29 mouse cellular contexts compared by ENCODE assay signal in genomic region chr14:62258125-62258524, GRCm38 (mm10). TPM values are rescaled to one million over a fixed set of nuclear protein-coding genes. Genes with fewer than 3 reads are reported as not detected.
DNase-seq lines count a peak whose midpoint lies in the region; ATAC-seq and TF ChIP-seq lines count a peak whose summit lies in the region.
"Had no signal": no experiment of that assay in that cellular context is flagged by ENCODE, and none has a peak within 500 bp of the region (broad histone marks: within the 10 kb centered on the region; RNA-seq: fewer than 3 reads in every experiment).

No protein-coding gene starts in this region.

- no peaks in the 10 kb centered on the region for H3K27me3 ChIP-seq in heart, embryonic 13.5 days (replicated peaks)
- H3K27me3 ChIP-seq in heart, embryonic 16.5 days (ENCODE audit: control insufficient read depth, insufficient read depth, low read length): no peaks in the 10 kb centered on the region
- H3K27me3 ChIP-seq in testis, adult 2 months (ENCODE audit: control insufficient read depth, insufficient read depth, low read length): no peaks in the 10 kb centered on the region
- H3K27me3 ChIP-seq: embryonic facial prominence, embryonic 13.5 days; forebrain, embryonic 12.5 days; forebrain, embryonic 15.5 days; hindbrain, embryonic 13.5 days; intestine, embryonic 15.5 days had no signal

- intact Hi-C loops in heart, postnatal 14 days (cut with DNase I): loop anchor here (10.0 kb wide), 1 partner anchor 913 kb away; no protein-coding TSS in a partner anchor
- intact Hi-C loops in heart, postnatal 36 days (cut with DNase I): loop anchor here (10.0 kb wide), 1 partner anchor 903 kb away; no protein-coding TSS in a partner anchor

- ATAC-seq in heart, embryonic 13.5 days (ENCODE audit: extremely low read depth, insufficient number of reproducible peaks, low FRiP score, low TSS enrichment): no peak
- peak; percentile 70 for ATAC-seq in heart, embryonic 16.5 days (replicated peaks; ENCODE audit: extremely low read depth, insufficient read depth, low FRiP score)
- ATAC-seq: activated CD4-positive, CD25-positive, alpha-beta regulatory T cell, adult 4 months; forebrain, embryonic 15.5 days; hindbrain, embryonic 16.5 days; intestine, embryonic 15.5 days had no signal

- TF ChIP-seq POLR2A in testis, adult 2 months (IDR thresholded peaks at IDR 0.05; ENCODE audit: control insufficient read depth, low read depth, low read length): no peak

- no peak overlapping the region for H3K9ac ChIP-seq in heart, embryonic 13.5 days
- H3K9ac ChIP-seq in heart, embryonic 16.5 days (ENCODE audit: low read length): no peak overlapping the region
- H3K9ac ChIP-seq: embryonic facial prominence, embryonic 13.5 days; forebrain, embryonic 12.5 days; forebrain, embryonic 15.5 days; hindbrain, embryonic 13.5 days; intestine, embryonic 15.5 days had no signal

- H3K9me3 ChIP-seq in heart, embryonic 13.5 days: no peaks in the 10 kb centered on the region
- no peaks in the 10 kb centered on the region for H3K9me3 ChIP-seq in heart, embryonic 16.5 days (replicated peaks; ENCODE audit: control insufficient read depth, low read length)
- H3K9me3 ChIP-seq: embryonic facial prominence, embryonic 10.5 days; embryonic facial prominence, embryonic 13.5 days; forebrain, embryonic 12.5 days; forebrain, embryonic 15.5 days; hindbrain, embryonic 10.5 days; hindbrain, embryonic 13.5 days; intestine, embryonic 15.5 days had no signal

- no peak for TF ChIP-seq CTCF in testis, adult 2 months (IDR thresholded peaks at IDR 0.05; ENCODE audit: control insufficient read depth, insufficient read depth, insufficient replicate concordance, low read depth, low read length)

- no peak overlapping the region for H3K4me2 ChIP-seq in heart, embryonic 13.5 days
- no peak overlapping the region for H3K4me2 ChIP-seq in heart, embryonic 16.5 days (ENCODE audit: low read depth, low read length)
- H3K4me2 ChIP-seq: embryonic facial prominence, embryonic 13.5 days; forebrain, embryonic 12.5 days; forebrain, embryonic 15.5 days; hindbrain, embryonic 13.5 days; intestine, embryonic 15.5 days had no signal

- H3K27ac ChIP-seq in heart, embryonic 13.5 days (replicated peaks): peak overlapping the region; percentile 77
- H3K27ac ChIP-seq in heart, embryonic 16.5 days (ENCODE audit: low read length): peak overlapping the region; percentile 74
- H3K27ac ChIP-seq in testis, adult 2 months (ENCODE audit: control insufficient read depth, insufficient read depth, low read depth, low read length): 0 out of 2 replicates have a peak overlapping the region, but pooled peaks have one; percentile 13
- H3K27ac ChIP-seq: embryonic facial prominence, embryonic 10.5 days; embryonic facial prominence, embryonic 13.5 days; forebrain, embryonic 12.5 days; forebrain, embryonic 15.5 days; hindbrain, embryonic 10.5 days; hindbrain, embryonic 13.5 days; intestine, embryonic 15.5 days had no signal

- WGBS in heart, embryonic 13.5 days: 16% methylated on average over 6 of the region's 6 CpGs
- WGBS in heart, embryonic 16.5 days: 32% methylated on average over 6 of the region's 6 CpGs

- H3K36me3 ChIP-seq in heart, embryonic 13.5 days: no peaks in the 10 kb centered on the region
- no peaks in the 10 kb centered on the region for H3K36me3 ChIP-seq in heart, embryonic 16.5 days (ENCODE audit: control insufficient read depth, insufficient read depth)
- H3K36me3 ChIP-seq in testis, adult 2 months (ENCODE audit: control insufficient read depth, insufficient read depth, low read length): no peaks in the 10 kb centered on the region
- H3K36me3 ChIP-seq: embryonic facial prominence, embryonic 10.5 days; embryonic facial prominence, embryonic 13.5 days; forebrain, embryonic 12.5 days; forebrain, embryonic 15.5 days; hindbrain, embryonic 10.5 days; hindbrain, embryonic 13.5 days; intestine, embryonic 15.5 days had no signal

- no peak overlapping the region for H3K4me3 ChIP-seq in heart, embryonic 13.5 days
- H3K4me3 ChIP-seq in heart, embryonic 16.5 days (ENCODE audit: low read length): no peak overlapping the region
- H3K4me3 ChIP-seq in testis, adult 2 months (ENCODE audit: control insufficient read depth, low read depth, low read length): no peak overlapping the region
- H3K4me3 ChIP-seq: embryonic facial prominence, embryonic 10.5 days; embryonic facial prominence, embryonic 13.5 days; erythroblast, embryonic 14.5 days; forebrain, embryonic 12.5 days; forebrain, embryonic 15.5 days; hindbrain, embryonic 10.5 days; hindbrain, embryonic 13.5 days; intestine, embryonic 15.5 days had no signal

- peaks cover 35% of the 10 kb centered on the region for H3K4me1 ChIP-seq in heart, embryonic 13.5 days
- H3K4me1 ChIP-seq in heart, embryonic 16.5 days (ENCODE audit: control insufficient read depth, insufficient read depth, low read length): peaks cover 15% of the 10 kb centered on the region
- peaks cover 2% of the 10 kb centered on the region; the same call in 1 of the 2 replicates for H3K4me1 ChIP-seq in testis, adult 2 months (ENCODE audit: control insufficient read depth, insufficient read depth, low read length)
- H3K4me1 ChIP-seq: forebrain, embryonic 15.5 days; hindbrain, embryonic 13.5 days had no signal

- DNase-seq in heart, adult 11 months: peak; percentile 63
- DNase-seq in heart, postnatal 14 days: no peak
- no peak for DNase-seq in heart, postnatal 36 days
- no peak for DNase-seq in heart, adult 9 months (ENCODE audit: low spot score in 2 of 2)
- no peak for DNase-seq in testis, postnatal 10 days (ENCODE audit: low spot score)
- DNase-seq: adrenal gland, adult 8-10 months; adrenal gland, postnatal 25 days; cerebellum, adult 11-12 months; cerebellum, adult 8-10 months; cerebellum, postnatal 10 days; cerebellum, postnatal 36 days; embryo, embryonic 11 days; gastrocnemius, postnatal 25 days; kidney, adult 11 months; kidney, adult 8-10 months had no signal

RNA-seq across cellular contexts. Expression of gene Rnaseh2b, which starts 34.3 kb away (rescaled TPM):
- total RNA-seq in heart, postnatal 14 days (2021): 10 to 100 TPM; 10.3 to 13.0 TPM
- 53.4 and 59.4 TPM in 2 replicates for polyA plus RNA-seq in heart, embryonic 13.5 days (2015; fragmentation: Nextera tagmentation; extraction: Ambion mirVana)
- total RNA-seq in heart, postnatal 36 days (2021): 10 to 100 TPM in 1 of 2 experiments, 1 to 10 TPM in 1; 9.6 to 11.1 TPM
- 47.2 and 53.3 TPM in 2 replicates for polyA plus RNA-seq in heart, embryonic 16.5 days (2015; fragmentation: Nextera tagmentation; extraction: Ambion mirVana)
- polyA plus RNA-seq in testis, adult 2 months (2012; rRNA removed): 1.2 and 1.4 TPM in 2 replicates

RNA-seq across cellular contexts. Expression of gene Dleu7, which starts 34.7 kb away (rescaled TPM):
- total RNA-seq in heart, postnatal 14 days (2021): under 1 TPM in 1 of 2 experiments, not detected in 1; 0.17 TPM
- 1.1 and 1.2 TPM in 2 replicates for polyA plus RNA-seq in heart, embryonic 13.5 days (2015; fragmentation: Nextera tagmentation; extraction: Ambion mirVana)
- total RNA-seq in heart, postnatal 36 days (2021): not detected
- 0.55 and 0.81 TPM in 2 replicates for polyA plus RNA-seq in heart, embryonic 16.5 days (2015; fragmentation: Nextera tagmentation; extraction: Ambion mirVana)
- 0.30 and 0.44 TPM in 2 replicates for polyA plus RNA-seq in testis, adult 2 months (2012; rRNA removed)
- total RNA-seq: adrenal gland, postnatal 25 days; gastrocnemius, adult 8-10 months; gastrocnemius, postnatal 25 days had no signal
- polyA plus RNA-seq: activated CD4-positive, CD25-positive, alpha-beta regulatory T cell, adult 4 months; erythroblast, embryonic 14.5 days had no signal

Comparison
In these comparisons a context has a peak if more than half of its experiments do, and no peak if none do; other contexts are left out.
1. H3K27ac ChIP-seq: peak in every context shown above with its lines; median percentile 77 in heart, embryonic 13.5 days; 74 in heart, embryonic 16.5 days; 13 in testis, adult 2 months.
2. RNA of gene Rnaseh2b, which starts 34.3 kb away (polyA plus RNA-seq): 53.4 to 59.4 TPM in heart, embryonic 13.5 days and 47.2 to 53.3 TPM in heart, embryonic 16.5 days; 1.2 to 1.4 TPM in testis, adult 2 months; every median in the first group is over 10 times any median in the second.